Mouse (Mus musculus): ENCODE data around the gene Vezt.

GRCm38 (mm10) chr10:94037596-94037995 is 2.0 kb upstream of the Vezt start:
- TF ChIP-seq EP300 (IDR thresholded peaks at IDR 0.05; ENCODE audit: low read depth) (no peak), CTCF (IDR thresholded peaks at IDR 0.05; ENCODE audit: low read depth) (no peak)
